Mouse (Mus musculus): ENCODE data around the gene Tectb. TPM values are rescaled to one million over a fixed set of nuclear protein-coding genes. Genes with fewer than 3 reads are reported as not detected.

Gene Tectb
- total RNA-seq (2014; rRNA removed) = 0.09 TPM in 1 of 2 replicates, not detected in the other
- 0.16 and 0.34 TPM in 2 replicates for polyA plus RNA-seq (2015; fragmentation: Nextera tagmentation; extraction: Ambion mirVana)

- Histone ChIP-seq H3K27me3 (ENCODE audit: insufficient read depth, low read length) (no peaks in the 10 kb centered on the region), H3K9me3 (ENCODE audit: low read length) (no peaks in the 10 kb centered on the region), H3K27ac (ENCODE audit: low read depth, low read length) (no peak within 1 kb of the TSS), H3K9ac (replicated peaks; ENCODE audit: low read length, poor library complexity, severe bottlenecking) (no peak within 1 kb of the TSS), H3K36me3 (ENCODE audit: insufficient read depth, low read length) (no peaks in the 10 kb centered on the region), H3K4me2 (ENCODE audit: low read depth, low read length, poor library complexity, severe bottlenecking) (no peak within 1 kb of the TSS), H3K4me3 (ENCODE audit: low read depth, low read length) (no peak within 1 kb of the TSS), H3K4me1 (ENCODE audit: insufficient read depth, low read length) (peaks cover 4% of the 10 kb centered on the region; the same call in 1 of the 2 replicates)
- no peak for DNase-seq (ENCODE audit: low spot score)
- TF ChIP-seq CTCF (IDR thresholded peaks at IDR 0.05) = no peak
- no peak for ATAC-seq (ENCODE audit: low FRiP score)
- 65% methylated on average over 5 of the region's 5 CpGs for WGBS
These were observed at the start of gene Tectb for GRCm38 (mm10) chr19:55180433-55180832. Gene Tectb (plus strand): TSS chr19:55180733.

GRCm38 (mm10) chr19:55131747-55132146, 48.8 kb upstream of the Tectb start:
- Histone ChIP-seq H3K27me3 (ENCODE audit: insufficient read depth, low read length) (no peaks in the 10 kb centered on the region), H3K36me3 (ENCODE audit: insufficient read depth, low read length) (no peaks in the 10 kb centered on the region), H3K9me3 (ENCODE audit: low read length) (no peaks in the 10 kb centered on the region), H3K4me2 (ENCODE audit: low read depth, low read length, poor library complexity, severe bottlenecking) (no peak overlapping the region), H3K4me3 (ENCODE audit: low read depth, low read length) (no peak overlapping the region), H3K4me1 (ENCODE audit: insufficient read depth, low read length) (no peaks in the 10 kb centered on the region), H3K27ac (ENCODE audit: low read depth, low read length) (no peak overlapping the region), H3K9ac (replicated peaks; ENCODE audit: low read length, poor library complexity, severe bottlenecking) (no peak overlapping the region)
- 46% methylated on average over 1 of the region's 1 CpGs for WGBS
- no peak for TF ChIP-seq CTCF (IDR thresholded peaks at IDR 0.05)
- DNase-seq (ENCODE audit: low spot score) (no peak), ATAC-seq (ENCODE audit: low FRiP score) (no peak)

GRCm38 (mm10) chr19:55132476-55132875, 48.1 kb upstream of the Tectb start:
- no peak for DNase-seq (ENCODE audit: low spot score)
- no peaks in the 10 kb centered on the region for H3K4me1 ChIP-seq (ENCODE audit: insufficient read depth, low read length)
- H3K4me3 ChIP-seq (ENCODE audit: low read depth, low read length) = no peak overlapping the region
- no peak overlapping the region for H3K4me2 ChIP-seq (ENCODE audit: low read depth, low read length, poor library complexity, severe bottlenecking)
- no peak overlapping the region for H3K27ac ChIP-seq (ENCODE audit: low read depth, low read length)
- whole genome bisulfite sequencing = 79% methylated on average over 3 of the region's 3 CpGs
- H3K9me3 ChIP-seq (ENCODE audit: low read length) = no peaks in the 10 kb centered on the region
- no peak for TF ChIP-seq CTCF (IDR thresholded peaks at IDR 0.05)
- H3K36me3 ChIP-seq (ENCODE audit: insufficient read depth, low read length) = no peaks in the 10 kb centered on the region
- H3K27me3 ChIP-seq (ENCODE audit: insufficient read depth, low read length) = no peaks in the 10 kb centered on the region
- H3K9ac ChIP-seq (replicated peaks; ENCODE audit: low read length, poor library complexity, severe bottlenecking) = no peak overlapping the region
- no peak for ATAC-seq (ENCODE audit: low FRiP score)

GRCm38 (mm10) chr19:55134521-55134920, 46.0 kb upstream of the Tectb start:
- H3K27me3 ChIP-seq (ENCODE audit: insufficient read depth, low read length) = no peaks in the 10 kb centered on the region
- no peak for TF ChIP-seq CTCF (IDR thresholded peaks at IDR 0.05)
- H3K36me3 ChIP-seq (ENCODE audit: insufficient read depth, low read length) = no peaks in the 10 kb centered on the region
- no peak overlapping the region for H3K4me3 ChIP-seq (ENCODE audit: low read depth, low read length)
- no peak overlapping the region for H3K9ac ChIP-seq (replicated peaks; ENCODE audit: low read length, poor library complexity, severe bottlenecking)
- no peaks in the 10 kb centered on the region for H3K9me3 ChIP-seq (ENCODE audit: low read length)
- no peak overlapping the region for H3K4me2 ChIP-seq (ENCODE audit: low read depth, low read length, poor library complexity, severe bottlenecking)
- H3K27ac ChIP-seq (ENCODE audit: low read depth, low read length) = no peak overlapping the region
- no peak for DNase-seq (ENCODE audit: low spot score)
- H3K4me1 ChIP-seq (ENCODE audit: insufficient read depth, low read length) = no peaks in the 10 kb centered on the region
- ATAC-seq (ENCODE audit: low FRiP score) = no peak
- 79% methylated on average over 9 of the region's 9 CpGs for WGBS

- no peak overlapping the region for H3K4me2 ChIP-seq (ENCODE audit: low read depth, low read length, poor library complexity, severe bottlenecking)
- no peak overlapping the region for H3K27ac ChIP-seq (ENCODE audit: low read depth, low read length)
- no peaks in the 10 kb centered on the region for H3K27me3 ChIP-seq (ENCODE audit: insufficient read depth, low read length)
- ATAC-seq (ENCODE audit: low FRiP score) = no peak
- H3K4me1 ChIP-seq (ENCODE audit: insufficient read depth, low read length) = no peaks in the 10 kb centered on the region
- H3K9me3 ChIP-seq (ENCODE audit: low read length) = no peaks in the 10 kb centered on the region
- DNase-seq (ENCODE audit: low spot score) = no peak
- 88% methylated on average over 3 of the region's 3 CpGs for WGBS
- no peak for TF ChIP-seq CTCF (IDR thresholded peaks at IDR 0.05)
- no peaks in the 10 kb centered on the region for H3K36me3 ChIP-seq (ENCODE audit: insufficient read depth, low read length)
- H3K9ac ChIP-seq (replicated peaks; ENCODE audit: low read length, poor library complexity, severe bottlenecking) = no peak overlapping the region
- no peak overlapping the region for H3K4me3 ChIP-seq (ENCODE audit: low read depth, low read length)
These were observed 44.6 kb upstream of the Tectb start for GRCm38 (mm10) chr19:55135918-55136317.

GRCm38 (mm10) chr19:55136693-55137427, 43.7 kb upstream of the Tectb start:
- Histone ChIP-seq H3K4me2 (ENCODE audit: low read depth, low read length, poor library complexity, severe bottlenecking) (no peak overlapping the region), H3K4me1 (ENCODE audit: insufficient read depth, low read length) (no peaks in the 10 kb centered on the region), H3K36me3 (ENCODE audit: insufficient read depth, low read length) (no peaks in the 10 kb centered on the region), H3K4me3 (ENCODE audit: low read depth, low read length) (no peak overlapping the region), H3K27ac (ENCODE audit: low read depth, low read length) (no peak overlapping the region), H3K9me3 (ENCODE audit: low read length) (no peaks in the 10 kb centered on the region), H3K9ac (replicated peaks; ENCODE audit: low read length, poor library complexity, severe bottlenecking) (no peak overlapping the region), H3K27me3 (ENCODE audit: insufficient read depth, low read length) (no peaks in the 10 kb centered on the region)
- DNase-seq (ENCODE audit: low spot score) = peak; percentile 52
- no peak for TF ChIP-seq CTCF (IDR thresholded peaks at IDR 0.05)
- 58% methylated on average over 4 of the region's 4 CpGs for WGBS
- no peak for ATAC-seq (ENCODE audit: low FRiP score)
